Mouse (Mus musculus): Measurements from ENCODE around the gene 4930430F08Rik. TPM values are rescaled to one million over a fixed set of nuclear protein-coding genes. Genes with fewer than 3 reads are reported as not detected.
A peak's percentile ranks its signal among the peaks of the same experiment; 100 is the strongest.
"Not testable (repeated sequence)": the region's sequence is repeated elsewhere in the genome, so short reads cannot be mapped to it uniquely, and the experiment has no call there.

Gene 4930430F08Rik
- 10 to 100 TPM; 22.8 to 24.8 TPM for total RNA-seq (2021)

- no peak for DNase-seq (ENCODE audit: low spot score in 2 of 2)
- intact Hi-C loops (cut with DNase I), result no loop called here
Observed at GRCm38 (mm10) chr10:100590323-100590722, at the start of gene 4930430F08Rik, which contains the start of gene 1700017N19Rik. Gene 4930430F08Rik (minus strand): TSS chr10:100590423. Gene 1700017N19Rik (plus strand): TSS chr10:100590484.

DNA sequence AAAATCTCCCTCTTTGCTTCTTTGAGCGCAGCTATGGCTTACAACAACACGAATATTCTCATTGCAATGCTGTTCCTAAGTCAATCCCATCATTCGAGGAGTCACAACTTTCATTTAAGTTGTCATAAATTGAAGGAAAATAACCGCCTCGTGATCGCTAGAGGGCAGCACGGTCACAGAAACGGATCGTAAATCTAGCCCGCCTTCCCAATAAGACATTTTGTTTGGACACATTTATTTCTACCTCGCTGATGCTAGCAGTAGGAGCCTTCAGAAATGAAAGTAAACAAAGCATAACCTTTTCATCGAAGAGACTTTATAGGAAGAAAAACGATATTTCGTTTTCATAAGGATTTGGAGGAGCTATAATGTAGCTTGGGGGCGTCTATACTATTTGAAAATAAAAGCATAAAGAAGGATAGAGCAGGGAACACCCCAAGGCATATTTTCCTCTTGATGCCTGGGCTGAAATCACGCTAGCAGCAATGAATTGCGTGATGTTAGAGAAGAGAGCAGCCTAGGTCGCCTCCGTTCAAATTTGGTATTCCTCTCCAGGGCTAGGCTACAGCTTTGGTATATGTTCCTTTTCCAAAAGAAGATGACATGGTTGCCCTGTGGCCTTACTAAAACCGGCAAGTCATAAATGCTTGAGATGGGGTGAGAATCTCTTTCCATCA, 39.7 kb upstream of the 4930430F08Rik start:
- DNase-seq (ENCODE audit: low spot score in 2 of 2), result peak; percentile 57 to 74
- intact Hi-C loops (cut with DNase I), result loop anchor here (5.0 kb wide), 2 partner anchors 112 to 1787 kb away; no protein-coding TSS in a partner anchor

DNA sequence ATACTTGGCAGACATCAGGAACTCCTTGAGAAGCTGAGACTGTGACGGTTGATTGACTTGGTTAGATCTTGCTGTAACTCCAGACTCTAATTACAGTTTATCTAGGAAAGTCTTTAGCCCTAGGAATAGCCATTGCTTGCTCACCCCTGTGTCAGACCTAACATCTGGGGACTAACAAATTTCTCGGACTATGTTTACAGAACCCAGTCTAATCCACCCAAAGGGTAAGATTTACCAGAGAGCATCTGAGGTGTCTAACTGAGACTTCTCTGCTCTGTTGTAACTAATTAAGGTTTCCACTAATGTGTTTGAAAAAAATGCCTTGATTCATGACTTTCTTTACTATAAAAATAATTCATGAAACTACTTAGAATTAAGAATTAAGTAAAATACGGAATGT, 32.3 kb upstream of the 4930430F08Rik start:
- DNase-seq (ENCODE audit: low spot score in 2 of 2), result no peak
- intact Hi-C loops (cut with DNase I), result no loop called here

DNA sequence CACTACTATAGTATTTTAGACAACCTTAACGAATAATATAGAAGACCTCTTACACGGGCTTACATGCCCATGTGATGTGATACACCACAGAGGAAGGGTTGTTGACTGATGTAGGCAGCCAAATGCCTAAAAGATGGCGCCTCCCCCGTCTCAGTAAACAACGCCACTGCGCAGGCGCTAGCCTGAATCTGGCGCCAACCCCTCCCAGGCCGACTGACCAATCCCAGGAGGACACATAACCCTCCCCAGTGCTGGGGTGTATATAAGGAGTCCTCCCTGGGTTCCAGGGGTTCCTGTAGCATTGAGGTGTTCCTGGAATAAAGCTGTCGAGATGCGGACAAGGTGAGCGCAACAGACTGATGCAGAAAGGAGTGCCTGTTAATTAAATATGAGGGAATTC, 29.8 kb upstream of the 4930430F08Rik start:
- intact Hi-C loops (cut with DNase I), result no loop called here
- no peak for DNase-seq (ENCODE audit: low spot score in 2 of 2)

GRCm38 (mm10) chr10:100619474-100619873, 29.3 kb upstream of the 4930430F08Rik start:
- no peak for DNase-seq (ENCODE audit: low spot score in 2 of 2)

DNA sequence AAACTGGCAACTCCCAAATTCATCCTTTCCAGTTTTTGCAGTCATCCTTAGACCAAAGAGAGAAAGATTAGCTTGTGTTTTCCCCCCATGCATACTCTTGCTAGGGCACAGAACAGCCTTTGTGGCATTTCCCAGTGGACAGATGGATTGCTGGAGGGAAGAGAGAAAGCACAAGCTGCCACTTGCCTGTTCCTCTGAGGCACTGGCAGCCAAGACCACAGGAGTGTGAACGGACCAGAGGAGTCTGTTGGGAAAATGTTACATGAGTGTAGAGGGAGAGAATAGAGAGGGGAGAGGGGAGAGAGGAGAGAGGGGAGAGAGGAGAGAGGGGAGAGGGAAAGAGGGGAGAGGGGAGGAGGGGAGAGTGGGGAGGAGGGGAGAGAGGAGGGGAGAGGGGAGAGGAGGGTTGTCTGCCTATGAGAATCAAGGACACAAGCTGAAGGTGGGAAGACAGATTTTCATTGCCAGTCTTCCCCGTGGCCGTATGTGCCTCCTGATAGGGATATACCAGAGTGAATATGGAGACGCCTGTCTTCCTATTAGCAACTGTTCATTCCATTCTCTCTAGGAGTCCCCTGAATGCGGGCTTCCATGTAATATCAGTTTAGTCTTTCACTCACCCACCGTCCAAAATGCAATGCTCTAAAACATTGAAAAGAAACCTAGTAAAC, 27.1 kb upstream of the 4930430F08Rik start:
- intact Hi-C loops (cut with DNase I), result no loop called here
- DNase-seq (ENCODE audit: low spot score in 2 of 2), result no peak

More at GRCm38 (mm10) chr10:100619474-100619873, 29.3 kb upstream of the 4930430F08Rik start:
- intact Hi-C loops (cut with DNase I), result no loop called here

GRCm38 (mm10) chr10:100604254-100604653, 14.0 kb upstream of the 4930430F08Rik start:
- no peak for DNase-seq (ENCODE audit: low spot score in 2 of 2)
- intact Hi-C loops (cut with DNase I), result loop anchor here (5.0 kb wide), 1 partner anchor 1843 kb away; no protein-coding TSS in a partner anchor

- intact Hi-C loops (cut with DNase I), result loop anchor here (5.0 kb wide), 1 partner anchor 1844 kb away; no protein-coding TSS in a partner anchor
- DNase-seq (ENCODE audit: low spot score in 2 of 2), result no peak
Observed at GRCm38 (mm10) chr10:100603511-100603910, 13.3 kb upstream of the 4930430F08Rik start.

GRCm38 (mm10) chr10:100598339-100598738, 8.1 kb upstream of the 4930430F08Rik start:
- DNase-seq (ENCODE audit: low spot score in 2 of 2), result no peak
- intact Hi-C loops (cut with DNase I), result no loop called here

DNA sequence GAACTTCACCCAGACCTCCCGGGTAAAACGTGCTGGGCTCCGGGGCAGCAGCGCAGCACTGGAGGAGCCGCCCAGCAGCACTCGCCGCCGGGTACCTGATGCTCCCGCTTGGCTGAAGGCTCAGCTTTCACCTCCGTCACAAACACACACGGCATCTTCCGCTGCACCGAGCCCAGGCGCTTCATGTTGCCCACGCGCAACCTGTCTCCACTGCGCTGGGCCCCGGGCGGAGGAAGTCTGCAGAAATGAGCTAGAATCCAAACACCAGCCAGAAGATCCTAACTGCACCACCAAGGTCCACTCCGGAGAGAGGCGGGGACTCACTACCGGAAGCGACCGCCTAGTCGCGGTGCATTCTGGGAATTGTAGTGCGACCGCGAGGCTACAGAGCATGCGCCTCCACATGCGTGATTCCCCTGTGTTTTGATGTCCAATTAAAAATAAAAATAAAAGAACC, 1.3 kb downstream of the 4930430F08Rik start:
- peak; percentile 91 to 96 for DNase-seq (ENCODE audit: low spot score in 2 of 2)
- intact Hi-C loops (cut with DNase I), result no loop called here

DNA sequence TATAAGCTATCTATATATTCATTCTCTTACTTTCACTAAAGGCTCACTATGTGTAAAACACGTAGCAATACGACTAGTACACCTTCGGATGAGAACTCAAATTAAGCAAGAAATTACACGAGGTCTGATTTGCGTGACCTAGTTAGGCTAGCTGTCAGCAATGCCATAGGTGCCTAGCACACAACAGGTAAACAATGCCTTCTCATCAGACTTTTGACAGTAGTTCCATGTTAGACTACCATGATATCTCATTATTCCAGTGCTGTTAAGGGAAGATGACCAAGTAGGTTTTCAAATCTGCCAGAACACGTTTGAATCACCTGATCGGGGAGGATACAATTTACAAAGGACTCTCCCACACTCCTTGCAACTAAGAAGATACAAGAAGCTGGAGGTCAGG, 1.7 kb downstream of the 4930430F08Rik start:
- intact Hi-C loops (cut with DNase I), result no loop called here
- DNase-seq (ENCODE audit: low spot score in 2 of 2), result no peak

DNA sequence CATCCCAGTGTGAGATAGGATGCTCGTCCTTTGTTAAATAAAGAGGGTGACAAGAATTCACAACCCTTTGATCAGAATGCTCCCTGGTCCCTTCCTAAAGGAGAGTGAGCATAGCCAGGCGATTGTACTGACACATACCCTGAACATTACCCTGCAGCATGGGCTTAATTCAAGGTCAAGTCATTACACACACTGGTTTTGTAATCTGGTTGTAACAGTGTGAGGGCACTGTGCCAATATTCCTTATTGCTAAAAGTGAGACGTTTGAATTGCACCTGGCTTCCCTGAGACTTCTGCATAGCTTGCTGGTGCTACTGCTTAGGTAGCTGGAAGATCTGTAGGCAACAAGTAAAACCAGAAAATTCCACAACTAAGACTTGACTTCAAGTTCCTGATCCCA, 6.0 kb downstream of the 4930430F08Rik start:
- no peak for DNase-seq (ENCODE audit: low spot score in 2 of 2)
- intact Hi-C loops (cut with DNase I), result no loop called here

GRCm38 (mm10) chr10:100575294-100575693, 14.9 kb downstream of the 4930430F08Rik start:
- no peak for DNase-seq (ENCODE audit: low spot score in 2 of 2)
- intact Hi-C loops (cut with DNase I), result no loop called here

DNA sequence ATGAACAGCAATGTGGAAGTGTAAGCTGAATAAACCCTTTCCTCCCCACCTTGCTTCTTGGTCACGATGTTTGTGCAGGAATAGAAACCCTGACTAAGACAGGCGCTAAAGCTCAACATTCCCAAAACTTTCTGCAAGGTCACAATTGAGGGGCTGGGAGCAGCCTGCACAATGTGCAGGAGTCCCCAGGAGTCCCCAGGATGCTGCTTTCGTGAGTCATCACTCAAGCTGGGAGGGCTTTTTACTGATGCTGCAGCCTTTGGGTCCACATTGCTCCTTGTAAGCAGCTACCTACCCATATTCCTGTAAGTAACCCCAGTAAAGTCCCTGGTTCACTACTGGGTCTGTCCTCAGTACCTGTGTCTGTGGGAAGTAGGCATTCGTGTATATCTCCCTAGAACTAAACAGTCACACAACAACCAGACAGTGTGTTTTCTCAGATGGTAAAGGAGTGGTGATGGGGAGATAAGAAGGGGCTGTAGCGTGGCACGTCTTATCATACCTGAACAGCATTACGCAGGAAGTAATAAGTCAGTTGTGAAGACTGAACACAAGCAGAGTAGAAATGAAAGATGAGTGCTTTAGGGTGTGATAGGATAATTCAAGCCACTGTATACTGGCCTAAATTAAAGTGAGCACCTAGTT, 15.6 kb downstream of the 4930430F08Rik start:
- intact Hi-C loops (cut with DNase I), result no loop called here
- DNase-seq (ENCODE audit: low spot score in 2 of 2), result no peak

DNA sequence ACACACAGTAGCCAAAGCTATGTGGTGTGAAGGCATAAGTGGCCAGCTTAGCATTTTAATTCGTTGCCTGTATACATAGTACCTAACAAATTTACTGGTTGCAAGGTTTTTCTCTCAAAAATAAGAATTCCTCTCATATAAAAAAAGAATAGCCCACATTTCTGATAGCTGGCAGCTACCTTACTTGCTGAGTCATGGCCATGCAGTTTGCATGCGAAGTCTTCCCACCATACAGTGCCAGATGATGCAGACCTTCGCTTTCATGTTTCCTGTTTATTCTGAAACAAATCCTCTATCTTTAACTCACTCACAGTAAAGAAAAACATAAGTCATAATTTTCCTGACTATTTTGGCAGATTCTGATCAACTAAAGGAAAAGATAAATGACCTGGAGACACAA, 18.5 kb downstream of the 4930430F08Rik start:
- DNase-seq (ENCODE audit: low spot score in 2 of 2), result peak in 1 of 2 experiments; percentile 52
- intact Hi-C loops (cut with DNase I), result no loop called here

DNA sequence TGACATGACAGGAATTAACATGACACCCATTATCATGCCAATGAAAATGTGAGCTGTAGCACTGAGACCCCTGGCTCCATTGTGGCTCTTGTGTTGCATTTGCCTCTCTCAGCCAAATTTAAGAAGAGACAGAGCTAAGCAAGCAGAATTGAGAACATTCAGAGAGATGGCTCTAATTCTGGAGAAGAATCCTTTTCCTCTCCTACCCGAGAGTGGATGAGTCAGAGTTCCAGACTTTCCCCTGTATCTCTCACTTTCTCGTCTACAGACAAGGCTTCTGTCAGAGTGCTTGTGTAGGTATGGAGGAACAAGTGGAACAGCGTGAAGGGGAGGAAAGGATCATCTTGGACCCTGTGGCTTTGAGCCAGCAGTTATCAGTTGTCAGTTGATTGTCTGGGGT, 26.1 kb downstream of the 4930430F08Rik start:
- peak in 1 of 2 experiments; percentile 46 for DNase-seq (ENCODE audit: low spot score in 2 of 2)
- intact Hi-C loops (cut with DNase I), result no loop called here

- intact Hi-C loops (cut with DNase I); DNase-seq (ENCODE audit: low spot score in 2 of 2): not testable (repeated sequence)
Observed at GRCm38 (mm10) chr10:100560194-100560883, 29.9 kb downstream of the 4930430F08Rik start.

DNA sequence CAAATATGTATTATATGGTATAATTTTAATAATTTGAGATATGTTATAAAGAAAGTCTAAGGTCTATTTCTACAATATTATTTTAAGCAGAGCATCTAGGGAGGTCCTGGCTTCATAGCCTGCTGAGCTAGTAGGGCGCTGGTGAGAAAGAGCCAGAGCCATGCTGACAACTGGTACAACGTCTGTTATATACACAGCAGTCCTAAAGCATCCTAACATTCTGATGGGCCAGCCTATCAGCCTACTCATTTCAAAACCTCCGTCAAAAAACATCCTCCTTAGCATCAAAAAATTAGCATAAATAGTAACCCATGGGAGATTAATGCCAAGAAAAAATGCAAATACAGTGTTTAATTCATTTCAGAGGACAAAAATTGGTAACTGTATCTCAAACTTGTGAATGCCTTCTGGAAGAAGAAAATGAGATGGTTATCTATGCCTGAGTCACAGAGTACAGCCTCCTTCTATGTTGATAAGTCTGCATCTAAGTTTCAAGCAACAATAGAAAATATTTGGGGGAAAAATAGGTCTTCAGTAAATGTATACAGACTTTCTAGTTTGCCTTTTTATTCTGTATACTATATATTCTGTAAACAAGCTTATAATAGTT, 33.6 kb downstream of the 4930430F08Rik start:
- intact Hi-C loops (cut with DNase I), result no loop called here
- peak in 1 of 2 experiments; percentile 17 for DNase-seq (ENCODE audit: low spot score in 2 of 2)
